Mouse (Mus musculus): ENCODE results near the gene Ninj2. TPM values are rescaled to one million over a fixed set of nuclear protein-coding genes. Genes with fewer than 3 reads are reported as not detected.
A peak's percentile ranks its signal among the peaks of the same experiment; 100 is the strongest.

Ninj2 gene
- polyA plus RNA-seq, 1 experiment from 2014 or later, result 0.18 TPM

- WGBS (ENCODE audit: insufficient replicate concordance), result 40% methylated on average over 4 of the region's 4 CpGs
- H3K9ac ChIP-seq (ENCODE audit: low read depth, low read length), result no peak overlapping the region
- no peak overlapping the region for H3K4me2 ChIP-seq (ENCODE audit: low read depth, low read length)
- H3K27me3 ChIP-seq (ENCODE audit: control insufficient read depth, insufficient read depth, low read depth, low read length), result no peaks in the 10 kb centered on the region
- no peak for ATAC-seq (ENCODE audit: low read depth)
- no peak overlapping the region for H3K27ac ChIP-seq (ENCODE audit: low read length)
- H3K9me3 ChIP-seq (replicated peaks; ENCODE audit: control insufficient read depth, low read length), result no peaks in the 10 kb centered on the region
- no peaks in the 10 kb centered on the region for H3K36me3 ChIP-seq (ENCODE audit: control insufficient read depth, insufficient read depth)
- H3K4me3 ChIP-seq (ENCODE audit: low read depth, low read length), result no peak overlapping the region
- H3K4me1 ChIP-seq (ENCODE audit: control insufficient read depth, low read depth, low read length), result peaks cover 10% of the 10 kb centered on the region
Measured at GRCm38 (mm10) chr6:120155510-120155909, 62.4 kb downstream of the Ninj2 start.

GRCm38 (mm10) chr6:120157479-120157878 lies 64.3 kb downstream of the Ninj2 start:
- Histone ChIP-seq H3K36me3 (ENCODE audit: control insufficient read depth, insufficient read depth) (no peaks in the 10 kb centered on the region), H3K9ac (ENCODE audit: low read depth, low read length) (no peak overlapping the region), H3K27me3 (ENCODE audit: control insufficient read depth, insufficient read depth, low read depth, low read length) (no peaks in the 10 kb centered on the region), H3K4me1 (ENCODE audit: control insufficient read depth, low read depth, low read length) (peaks cover 9% of the 10 kb centered on the region), H3K27ac (ENCODE audit: low read length) (no peak overlapping the region), H3K9me3 (replicated peaks; ENCODE audit: control insufficient read depth, low read length) (no peaks in the 10 kb centered on the region), H3K4me2 (ENCODE audit: low read depth, low read length) (no peak overlapping the region), H3K4me3 (ENCODE audit: low read depth, low read length) (no peak overlapping the region)
- no peak for ATAC-seq (ENCODE audit: low read depth)
- 70% methylated on average over 6 of the region's 6 CpGs for WGBS (ENCODE audit: insufficient replicate concordance)

GRCm38 (mm10) chr6:120159133-120159901 lies 66.2 kb downstream of the Ninj2 start:
- 27% methylated on average over 9 of the region's 9 CpGs for WGBS (ENCODE audit: insufficient replicate concordance)
- H3K27me3 ChIP-seq (ENCODE audit: control insufficient read depth, insufficient read depth, low read depth, low read length), result no peaks in the 10 kb centered on the region
- H3K9me3 ChIP-seq (replicated peaks; ENCODE audit: control insufficient read depth, low read length), result no peaks in the 10 kb centered on the region
- no peak overlapping the region for H3K9ac ChIP-seq (ENCODE audit: low read depth, low read length)
- ATAC-seq (ENCODE audit: low read depth), result peak; percentile 25
- H3K4me2 ChIP-seq (ENCODE audit: low read depth, low read length), result no peak overlapping the region
- no peak overlapping the region for H3K4me3 ChIP-seq (ENCODE audit: low read depth, low read length)
- peak overlapping the region; percentile 64; the same call in 1 of the 2 replicates for H3K27ac ChIP-seq (ENCODE audit: low read length)
- H3K4me1 ChIP-seq (ENCODE audit: control insufficient read depth, low read depth, low read length), result peaks cover 9% of the 10 kb centered on the region
- H3K36me3 ChIP-seq (ENCODE audit: control insufficient read depth, insufficient read depth), result no peaks in the 10 kb centered on the region

- Histone ChIP-seq H3K4me3 (ENCODE audit: low read depth, low read length) (no peak overlapping the region), H3K27ac (ENCODE audit: low read length) (no peak overlapping the region), H3K9ac (ENCODE audit: low read depth, low read length) (no peak overlapping the region), H3K36me3 (ENCODE audit: control insufficient read depth, insufficient read depth) (no peaks in the 10 kb centered on the region), H3K27me3 (ENCODE audit: control insufficient read depth, insufficient read depth, low read depth, low read length) (no peaks in the 10 kb centered on the region), H3K4me2 (ENCODE audit: low read depth, low read length) (no peak overlapping the region), H3K4me1 (ENCODE audit: control insufficient read depth, low read depth, low read length) (peaks cover 16% of the 10 kb centered on the region), H3K9me3 (replicated peaks; ENCODE audit: control insufficient read depth, low read length) (no peaks in the 10 kb centered on the region)
- no peak for ATAC-seq (ENCODE audit: low read depth)
- WGBS (ENCODE audit: insufficient replicate concordance), result 58% methylated on average over 6 of the region's 6 CpGs
Measured at GRCm38 (mm10) chr6:120162928-120163327, 69.8 kb downstream of the Ninj2 start.

GRCm38 (mm10) chr6:120164765-120165164 lies 71.6 kb downstream of the Ninj2 start:
- Histone ChIP-seq H3K4me2 (ENCODE audit: low read depth, low read length) (no peak overlapping the region), H3K36me3 (ENCODE audit: control insufficient read depth, insufficient read depth) (no peaks in the 10 kb centered on the region), H3K27ac (ENCODE audit: low read length) (no peak overlapping the region), H3K9me3 (replicated peaks; ENCODE audit: control insufficient read depth, low read length) (no peaks in the 10 kb centered on the region), H3K4me1 (ENCODE audit: control insufficient read depth, low read depth, low read length) (peaks cover 8% of the 10 kb centered on the region), H3K4me3 (ENCODE audit: low read depth, low read length) (no peak overlapping the region), H3K9ac (ENCODE audit: low read depth, low read length) (no peak overlapping the region), H3K27me3 (ENCODE audit: control insufficient read depth, insufficient read depth, low read depth, low read length) (no peaks in the 10 kb centered on the region)
- 77% methylated on average over 4 of the region's 4 CpGs for WGBS (ENCODE audit: insufficient replicate concordance)
- ATAC-seq (ENCODE audit: low read depth), result no peak

GRCm38 (mm10) chr6:120167574-120167973 lies 74.4 kb downstream of the Ninj2 start:
- Histone ChIP-seq H3K4me2 (ENCODE audit: low read depth, low read length) (no peak overlapping the region), H3K9ac (ENCODE audit: low read depth, low read length) (no peak overlapping the region), H3K36me3 (ENCODE audit: control insufficient read depth, insufficient read depth) (no peaks in the 10 kb centered on the region), H3K27me3 (ENCODE audit: control insufficient read depth, insufficient read depth, low read depth, low read length) (no peaks in the 10 kb centered on the region), H3K4me1 (ENCODE audit: control insufficient read depth, low read depth, low read length) (peaks cover 10% of the 10 kb centered on the region), H3K9me3 (replicated peaks; ENCODE audit: control insufficient read depth, low read length) (no peaks in the 10 kb centered on the region), H3K27ac (ENCODE audit: low read length) (no peak overlapping the region), H3K4me3 (ENCODE audit: low read depth, low read length) (no peak overlapping the region)
- 35% methylated on average over 4 of the region's 4 CpGs for WGBS (ENCODE audit: insufficient replicate concordance)
- ATAC-seq (ENCODE audit: low read depth), result peak; percentile 67

- WGBS (ENCODE audit: insufficient replicate concordance), result 69% methylated on average over 8 of the region's 8 CpGs
- peak overlapping the region; percentile 6; the same call in 1 of the 2 replicates for H3K27ac ChIP-seq (ENCODE audit: low read length)
- no peak overlapping the region for H3K9ac ChIP-seq (ENCODE audit: low read depth, low read length)
- ATAC-seq (ENCODE audit: low read depth), result no peak
- peaks cover 40% of the 10 kb centered on the region for H3K4me1 ChIP-seq (ENCODE audit: control insufficient read depth, low read depth, low read length)
- H3K27me3 ChIP-seq (ENCODE audit: control insufficient read depth, insufficient read depth, low read depth, low read length), result no peaks in the 10 kb centered on the region
- no peak overlapping the region for H3K4me3 ChIP-seq (ENCODE audit: low read depth, low read length)
- no peak overlapping the region for H3K4me2 ChIP-seq (ENCODE audit: low read depth, low read length)
- H3K9me3 ChIP-seq (replicated peaks; ENCODE audit: control insufficient read depth, low read length), result no peaks in the 10 kb centered on the region
- no peaks in the 10 kb centered on the region for H3K36me3 ChIP-seq (ENCODE audit: control insufficient read depth, insufficient read depth)
Measured at GRCm38 (mm10) chr6:120172294-120173017, 79.3 kb downstream of the Ninj2 start.

GRCm38 (mm10) chr6:120174028-120174601 lies 81.0 kb downstream of the Ninj2 start:
- Histone ChIP-seq H3K9ac (ENCODE audit: low read depth, low read length) (peak overlapping the region; percentile 21), H3K4me2 (ENCODE audit: low read depth, low read length) (peak overlapping the region; percentile 44), H3K4me3 (ENCODE audit: low read depth, low read length) (peak overlapping the region; percentile 5), H3K4me1 (ENCODE audit: control insufficient read depth, low read depth, low read length) (peaks cover 42% of the 10 kb centered on the region), H3K27ac (ENCODE audit: low read length) (peak overlapping the region; percentile 98), H3K36me3 (ENCODE audit: control insufficient read depth, insufficient read depth) (no peaks in the 10 kb centered on the region), H3K9me3 (replicated peaks; ENCODE audit: control insufficient read depth, low read length) (no peaks in the 10 kb centered on the region), H3K27me3 (ENCODE audit: control insufficient read depth, insufficient read depth, low read depth, low read length) (no peaks in the 10 kb centered on the region)
- WGBS (ENCODE audit: insufficient replicate concordance), result 28% methylated on average over 6 of the region's 6 CpGs
- peak; percentile 30 for ATAC-seq (ENCODE audit: low read depth)
